Mouse (Mus musculus): ENCODE measurements around the gene Nin. TPM values are rescaled to one million over a fixed set of nuclear protein-coding genes. Genes with fewer than 3 reads are reported as not detected.
"Not testable (repeated sequence)": the region's sequence is repeated elsewhere in the genome, so short reads cannot be mapped to it uniquely, and the experiment has no call there.

The Nin gene
- 10 to 100 TPM; 25.6 to 27.8 TPM for total RNA-seq (2021)
- long read RNA-seq, experiment 1, partial matches to known transcripts = 1 of 2 reads
- long read RNA-seq, experiment 1, other reads (novel, unspliced or antisense) = 1 of 2 reads
- long read RNA-seq, experiment 2, full-length matches to known transcripts = 1 of 11 reads
- long read RNA-seq, experiment 2, partial matches to known transcripts = 7 of 11 reads
- long read RNA-seq, experiment 2, other reads (novel, unspliced or antisense) = 3 of 11 reads

- DNase-seq (ENCODE audit: low spot score in 2 of 2) = no peak
Measured at GRCm38 (mm10) chr12:70113351-70113750, at the start of gene Nin. Gene Nin (minus strand): TSS chr12:70113717.

GRCm38 (mm10) chr12:70161057-70161456, 47.5 kb upstream of the Nin start:
- no peak for DNase-seq (ENCODE audit: low spot score in 2 of 2)

GRCm38 (mm10) chr12:70157292-70158066, 44.0 kb upstream of the Nin start:
- DNase-seq (ENCODE audit: low spot score in 2 of 2) = no peak

- DNase-seq (ENCODE audit: low spot score in 2 of 2) = no peak
Measured at GRCm38 (mm10) chr12:70156222-70156621, 42.7 kb upstream of the Nin start.

GRCm38 (mm10) chr12:70153842-70154241, 40.3 kb upstream of the Nin start, which contains the start of gene Abhd12b:
Gene Abhd12b (plus strand): TSS chr12:70154142.
- no peak for DNase-seq (ENCODE audit: low spot score in 2 of 2)

- no peak for DNase-seq (ENCODE audit: low spot score in 2 of 2)
Measured at GRCm38 (mm10) chr12:70148631-70149265, 35.2 kb upstream of the Nin start.

GRCm38 (mm10) chr12:70147986-70148630, 34.6 kb upstream of the Nin start:
- DNase-seq (ENCODE audit: low spot score in 2 of 2) = no peak

- DNase-seq (ENCODE audit: low spot score in 2 of 2) = no peak
Measured at GRCm38 (mm10) chr12:70145586-70145985, 32.1 kb upstream of the Nin start.

- peak; percentile 42 to 49 for DNase-seq (ENCODE audit: low spot score in 2 of 2)
Measured at GRCm38 (mm10) chr12:70144637-70145448, 31.3 kb upstream of the Nin start.

GRCm38 (mm10) chr12:70144106-70144587, 30.6 kb upstream of the Nin start:
- DNase-seq (ENCODE audit: low spot score in 2 of 2) = not testable (repeated sequence)

GRCm38 (mm10) chr12:70140993-70141576, 27.6 kb upstream of the Nin start:
- no peak for DNase-seq (ENCODE audit: low spot score in 2 of 2)

GRCm38 (mm10) chr12:70140542-70140941, 27.0 kb upstream of the Nin start:
- no peak for DNase-seq (ENCODE audit: low spot score in 2 of 2)

GRCm38 (mm10) chr12:70139871-70140270, 26.4 kb upstream of the Nin start:
- no peak for DNase-seq (ENCODE audit: low spot score in 2 of 2)

- no peak for DNase-seq (ENCODE audit: low spot score in 2 of 2)
Measured at GRCm38 (mm10) chr12:70137626-70138025, 24.1 kb upstream of the Nin start.

- DNase-seq (ENCODE audit: low spot score in 2 of 2) = no peak
Measured at GRCm38 (mm10) chr12:70137095-70137494, 23.6 kb upstream of the Nin start.

GRCm38 (mm10) chr12:70136185-70136756, 22.8 kb upstream of the Nin start:
- DNase-seq (ENCODE audit: low spot score in 2 of 2) = no peak

GRCm38 (mm10) chr12:70134627-70135235, 21.2 kb upstream of the Nin start:
- DNase-seq (ENCODE audit: low spot score in 2 of 2) = no peak

- no peak for DNase-seq (ENCODE audit: low spot score in 2 of 2)
Measured at GRCm38 (mm10) chr12:70131042-70131675, 17.6 kb upstream of the Nin start.

- DNase-seq (ENCODE audit: low spot score in 2 of 2) = no peak
Measured at GRCm38 (mm10) chr12:70129105-70129504, 15.6 kb upstream of the Nin start.

Data from adrenal gland, adult 18-20 months (tissue).